Mouse (Mus musculus): ENCODE results near the gene Scyl1. TPM values are rescaled to one million over a fixed set of nuclear protein-coding genes. Genes with fewer than 3 reads are reported as not detected.
A peak's percentile ranks its signal among the peaks of the same experiment; 100 is the strongest.

Scyl1 gene
- polyA plus RNA-seq, 1 experiment: 52.5 TPM

- Histone ChIP-seq H3K4me1 (ENCODE audit: control insufficient read depth, insufficient read depth, insufficient read length, low read length) (no peaks in the 10 kb centered on the region), H3K27me3 (ENCODE audit: control insufficient read depth, insufficient read depth, low read length) (no peaks in the 10 kb centered on the region), H3K27ac (ENCODE audit: insufficient read depth, low read depth, low read length) (no peak overlapping the region), H3K36me3 (ENCODE audit: control insufficient read depth, insufficient read depth, low read length) (no peaks in the 10 kb centered on the region), H3K4me3 (ENCODE audit: low read depth, low read length) (no peak overlapping the region)
- 97% methylated on average over 1 of the region's 1 CpGs for WGBS
- TF ChIP-seq CTCF (IDR thresholded peaks at IDR 0.05; ENCODE audit: extremely low read depth, insufficient read length, insufficient replicate concordance, low read depth, low read length) (no peak), POLR2A (IDR thresholded peaks at IDR 0.05; ENCODE audit: low read depth, low read length) (no peak)
Observed at GRCm38 (mm10) chr19:5782121-5782520, 10.9 kb upstream of the Scyl1 start.

GRCm38 (mm10) chr19:5781532-5781931 lies 10.3 kb upstream of the Scyl1 start:
- TF ChIP-seq POLR2A (IDR thresholded peaks at IDR 0.05; ENCODE audit: low read depth, low read length): no peak
- TF ChIP-seq CTCF (IDR thresholded peaks at IDR 0.05; ENCODE audit: extremely low read depth, insufficient read length, insufficient replicate concordance, low read depth, low read length): no peak
- no peak overlapping the region for H3K4me3 ChIP-seq (ENCODE audit: low read depth, low read length)
- H3K36me3 ChIP-seq (ENCODE audit: control insufficient read depth, insufficient read depth, low read length): no peaks in the 10 kb centered on the region
- H3K4me1 ChIP-seq (ENCODE audit: control insufficient read depth, insufficient read depth, insufficient read length, low read length): no peaks in the 10 kb centered on the region
- H3K27me3 ChIP-seq (ENCODE audit: control insufficient read depth, insufficient read depth, low read length): no peaks in the 10 kb centered on the region
- 89% methylated on average over 6 of the region's 6 CpGs for WGBS
- no peak overlapping the region for H3K27ac ChIP-seq (ENCODE audit: insufficient read depth, low read depth, low read length)

DNA sequence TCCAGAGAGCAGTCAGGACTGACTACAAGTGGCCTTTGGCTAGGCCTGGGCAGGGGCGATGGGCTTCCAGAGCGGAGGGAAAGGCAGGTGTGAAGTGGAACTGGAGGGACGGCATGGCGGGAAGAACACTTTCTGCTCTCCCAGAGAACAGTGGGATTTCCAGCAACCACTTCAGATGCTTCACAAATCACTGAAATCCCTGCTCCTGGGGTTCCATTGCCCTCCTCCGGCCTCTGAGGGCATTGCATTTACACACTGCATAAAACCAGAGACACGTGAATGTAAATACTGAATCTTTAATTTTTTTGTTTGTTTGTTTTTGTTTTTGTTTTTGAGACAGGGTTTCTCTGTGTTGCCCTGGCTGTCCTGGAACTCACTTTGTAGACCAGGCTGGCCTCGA lies 9.0 kb upstream of the Scyl1 start:
- H3K36me3 ChIP-seq (ENCODE audit: control insufficient read depth, insufficient read depth, low read length): no peaks in the 10 kb centered on the region
- H3K4me3 ChIP-seq (ENCODE audit: low read depth, low read length): no peak overlapping the region
- no peaks in the 10 kb centered on the region for H3K27me3 ChIP-seq (ENCODE audit: control insufficient read depth, insufficient read depth, low read length)
- H3K4me1 ChIP-seq (ENCODE audit: control insufficient read depth, insufficient read depth, insufficient read length, low read length): no peaks in the 10 kb centered on the region
- WGBS: 69% methylated on average over 7 of the region's 7 CpGs
- no peak for TF ChIP-seq POLR2A (IDR thresholded peaks at IDR 0.05; ENCODE audit: low read depth, low read length)
- peak; percentile 51; the same call in 1 of the 2 replicates for TF ChIP-seq CTCF (IDR thresholded peaks at IDR 0.05; ENCODE audit: extremely low read depth, insufficient read length, insufficient replicate concordance, low read depth, low read length)
- H3K27ac ChIP-seq (ENCODE audit: insufficient read depth, low read depth, low read length): no peak overlapping the region

DNA sequence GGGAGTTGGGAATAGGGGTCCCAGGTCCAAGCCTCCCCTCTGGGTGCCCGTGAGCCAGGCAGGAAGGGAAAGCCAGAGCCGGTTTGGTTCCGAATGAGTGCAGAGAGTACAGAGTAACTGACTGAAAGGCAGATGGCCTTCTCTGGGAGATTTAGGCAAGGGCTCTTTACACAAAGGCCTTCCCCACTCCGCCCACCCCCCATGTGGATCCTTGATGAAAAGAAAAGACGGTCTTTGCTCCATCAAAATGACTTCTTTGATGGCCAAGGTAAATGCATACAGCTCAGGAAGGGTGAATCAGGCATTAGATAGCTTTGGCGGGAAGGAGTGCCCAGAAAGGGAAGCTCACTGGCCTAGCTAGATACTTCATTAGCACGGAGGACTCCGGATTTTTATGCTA lies 7.1 kb upstream of the Scyl1 start:
- Histone ChIP-seq H3K27ac (ENCODE audit: insufficient read depth, low read depth, low read length) (no peak overlapping the region), H3K27me3 (ENCODE audit: control insufficient read depth, insufficient read depth, low read length) (no peaks in the 10 kb centered on the region)
- TF ChIP-seq CTCF (IDR thresholded peaks at IDR 0.05; ENCODE audit: extremely low read depth, insufficient read length, insufficient replicate concordance, low read depth, low read length) (no peak), POLR2A (IDR thresholded peaks at IDR 0.05; ENCODE audit: low read depth, low read length) (no peak)

DNA sequence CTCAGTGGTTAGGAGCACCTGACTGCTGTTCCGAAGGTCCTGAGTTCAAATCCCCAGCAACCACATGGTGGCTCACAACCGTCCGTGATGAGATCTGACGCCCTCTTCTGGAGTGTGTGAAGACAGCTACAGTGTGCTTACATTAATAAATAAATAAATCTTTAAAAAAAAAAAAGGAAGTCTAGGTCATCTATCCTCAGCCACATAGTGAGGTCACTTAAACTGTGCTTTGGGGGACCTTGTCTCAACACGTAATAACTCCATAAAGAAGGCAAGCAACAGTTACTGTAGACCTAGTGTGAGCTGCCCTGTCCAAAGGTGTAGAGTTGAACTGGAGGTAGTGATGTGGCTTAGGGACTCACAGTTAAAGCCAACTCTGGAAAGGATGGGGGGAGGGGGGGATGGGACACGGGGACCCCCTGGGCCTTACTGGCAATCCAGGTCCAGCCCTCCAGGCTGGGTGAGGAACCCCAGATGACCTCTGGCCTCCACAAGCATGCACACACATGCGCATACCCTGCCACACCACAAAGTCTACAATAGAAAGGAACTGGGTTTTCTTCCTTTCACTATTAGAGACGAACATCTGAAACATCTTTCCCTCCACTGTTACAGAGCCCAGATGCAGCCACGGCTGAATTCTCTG lies 6.3 kb upstream of the Scyl1 start:
- no peak for TF ChIP-seq POLR2A (IDR thresholded peaks at IDR 0.05; ENCODE audit: low read depth, low read length)
- no peak for TF ChIP-seq CTCF (IDR thresholded peaks at IDR 0.05; ENCODE audit: extremely low read depth, insufficient read length, insufficient replicate concordance, low read depth, low read length)
- Histone ChIP-seq H3K4me1 (ENCODE audit: control insufficient read depth, insufficient read depth, insufficient read length, low read length) (no peaks in the 10 kb centered on the region), H3K36me3 (ENCODE audit: control insufficient read depth, insufficient read depth, low read length) (no peaks in the 10 kb centered on the region), H3K27me3 (ENCODE audit: control insufficient read depth, insufficient read depth, low read length) (no peaks in the 10 kb centered on the region), H3K4me3 (ENCODE audit: low read depth, low read length) (no peak overlapping the region), H3K27ac (ENCODE audit: insufficient read depth, low read depth, low read length) (no peak overlapping the region)
- 75% methylated on average over 9 of the region's 9 CpGs for WGBS

More for the DNA sequence above, 7.1 kb upstream of the Scyl1 start:
- Histone ChIP-seq H3K36me3 (ENCODE audit: control insufficient read depth, insufficient read depth, low read length) (no peaks in the 10 kb centered on the region), H3K4me3 (ENCODE audit: low read depth, low read length) (no peak overlapping the region), H3K4me1 (ENCODE audit: control insufficient read depth, insufficient read depth, insufficient read length, low read length) (no peaks in the 10 kb centered on the region)
- WGBS: 80% methylated on average over 8 of the region's 8 CpGs

DNA sequence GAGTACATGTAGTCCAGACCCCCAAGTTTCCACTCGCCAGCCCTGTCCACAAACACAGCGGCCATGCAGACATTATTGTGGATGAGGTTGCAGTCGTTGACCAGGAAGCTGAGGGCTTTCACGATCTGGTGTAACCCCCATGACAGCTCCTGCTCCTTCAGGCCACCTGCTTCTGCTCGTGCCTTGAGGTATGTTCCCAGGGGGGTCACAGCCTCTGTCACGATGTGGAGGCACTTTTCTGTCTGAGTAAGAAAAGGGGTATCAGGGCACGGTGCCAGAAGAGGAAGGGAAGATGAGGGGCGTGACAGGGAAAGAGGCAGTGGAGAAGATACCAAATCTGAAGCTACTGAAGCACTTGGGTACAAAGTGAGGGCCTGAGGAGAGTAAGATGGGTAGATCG lies 908 bp downstream of the Scyl1 start:
- peak overlapping the region; percentile 87 for H3K27ac ChIP-seq (ENCODE audit: insufficient read depth, low read depth, low read length)
- TF ChIP-seq POLR2A (IDR thresholded peaks at IDR 0.05; ENCODE audit: low read depth, low read length) (no peak), CTCF (IDR thresholded peaks at IDR 0.05; ENCODE audit: extremely low read depth, insufficient read length, insufficient replicate concordance, low read depth, low read length) (no peak)
- H3K27me3 ChIP-seq (ENCODE audit: control insufficient read depth, insufficient read depth, low read length): no peaks in the 10 kb centered on the region
- peaks cover 23% of the 10 kb centered on the region for H3K36me3 ChIP-seq (ENCODE audit: control insufficient read depth, insufficient read depth, low read length)
- peaks cover 10% of the 10 kb centered on the region for H3K4me1 ChIP-seq (ENCODE audit: control insufficient read depth, insufficient read depth, insufficient read length, low read length)
- 37% methylated on average over 9 of the region's 9 CpGs for WGBS
- H3K4me3 ChIP-seq (ENCODE audit: low read depth, low read length): peak overlapping the region; percentile 96

DNA sequence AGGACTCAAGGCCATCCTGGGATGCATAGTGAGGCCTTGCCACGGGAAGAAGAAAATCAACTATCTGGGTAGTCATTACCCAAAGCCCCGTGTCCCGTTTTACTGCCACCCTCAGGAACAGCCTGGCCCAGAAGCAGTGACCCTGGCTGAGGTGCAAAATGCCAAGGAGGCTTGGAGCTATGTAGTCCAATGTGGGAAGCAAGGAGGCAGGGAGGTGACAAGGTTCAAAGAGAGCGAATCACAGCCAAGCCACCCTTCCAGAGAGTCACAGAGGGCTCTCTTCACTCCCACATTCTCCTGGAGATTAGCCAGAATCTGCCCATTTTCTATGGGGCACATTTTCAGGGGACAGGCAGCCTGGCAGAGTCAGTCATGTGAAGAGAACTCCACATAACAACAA lies 3.9 kb downstream of the Scyl1 start:
- Histone ChIP-seq H3K27ac (ENCODE audit: insufficient read depth, low read depth, low read length) (no peak overlapping the region), H3K36me3 (ENCODE audit: control insufficient read depth, insufficient read depth, low read length) (peaks cover 50% of the 10 kb centered on the region), H3K4me1 (ENCODE audit: control insufficient read depth, insufficient read depth, insufficient read length, low read length) (peaks cover 10% of the 10 kb centered on the region), H3K27me3 (ENCODE audit: control insufficient read depth, insufficient read depth, low read length) (no peaks in the 10 kb centered on the region), H3K4me3 (ENCODE audit: low read depth, low read length) (no peak overlapping the region)
- no peak for TF ChIP-seq POLR2A (IDR thresholded peaks at IDR 0.05; ENCODE audit: low read depth, low read length)
- no peak for TF ChIP-seq CTCF (IDR thresholded peaks at IDR 0.05; ENCODE audit: extremely low read depth, insufficient read length, insufficient replicate concordance, low read depth, low read length)
- 81% methylated on average over 4 of the region's 4 CpGs for WGBS

Data from small intestine, adult 2 months (tissue).